Mouse (Mus musculus): ENCODE data around the gene Gimap4.

- TF ChIP-seq POLR2A (IDR thresholded peaks at IDR 0.05; ENCODE audit: extremely low read depth, insufficient read depth, low read length) (no peak), CTCF (IDR thresholded peaks at IDR 0.05; ENCODE audit: low read depth, low read length) (no peak)
Observed at GRCm38 (mm10) chr6:48698066-48698856, 13.9 kb downstream of the Gimap4 start.
